Mouse (Mus musculus) liver, embryonic 16.5 days (tissue): ENCODE measurements around the gene Chsy1. TPM values are rescaled to one million over a fixed set of nuclear protein-coding genes. Genes with fewer than 3 reads are reported as not detected.

Source experiments
- ATAC-seq: fragments of 200-750 bp; cut with Nextera tagmentation; 2 replicates; pipeline ENCODE4 v1.8.0; 2017; ENCODE audit warnings: low read depth, mild to moderate bottlenecking, moderate number of reproducible peaks, moderate library complexity
- H3K27ac ChIP-seq: fragments of 300-500 bp; sonication (generic); 2 replicates; pipeline ENCODE4 v1.5.1; 2014; ENCODE audit warnings: mild to moderate bottlenecking, low read length
- H3K27me3 ChIP-seq: fragments of 300-500 bp; sonication (generic); 2 replicates; pipeline ENCODE4 v1.6.1; 2014; ENCODE audit warnings: low read depth, low read length, mixed read lengths; ENCODE audit not compliant: control insufficient read depth, insufficient read depth
- H3K36me3 ChIP-seq: fragments of 300-500 bp; sonication (generic); 2 replicates; pipeline ENCODE4 v1.6.1; 2014; ENCODE audit warnings: mild to moderate bottlenecking; ENCODE audit not compliant: control insufficient read depth, insufficient read depth
- H3K4me1 ChIP-seq: fragments of 300-500 bp; sonication (generic); 2 replicates; pipeline ENCODE4 v1.6.1; 2014; ENCODE audit warnings: low read depth, low read length, mixed read lengths; ENCODE audit not compliant: control insufficient read depth
- H3K4me2 ChIP-seq: fragments of 300-500 bp; sonication (generic); 2 replicates; pipeline ENCODE4 v1.6.1; 2014; ENCODE audit warnings: low read depth, low read length, mixed read lengths
- H3K4me3 ChIP-seq: fragments of 300-500 bp; sonication (generic); 2 replicates; pipeline ENCODE4 v1.5.1; 2014; ENCODE audit warnings: low read depth, mild to moderate bottlenecking, low read length
- H3K9ac ChIP-seq: fragments of 300-500 bp; sonication (generic); 2 replicates; pipeline ENCODE4 v1.6.1; 2014; ENCODE audit warnings: low read depth, low read length
- H3K9me3 ChIP-seq: fragments of 300-500 bp; sonication (generic); replicated peaks from 2 replicates; pipeline ENCODE4 v1.6.1; 2016; ENCODE audit warnings: low read length; ENCODE audit not compliant: control insufficient read depth
- WGBS: fragments of 180-500 bp; shearing (Covaris S2); extraction: QIAGEN DNeasy Blood & Tissue Kit; methylation state at CpG from one replicate; pipeline ENCODE4 v1.1.7; 2014; ENCODE audit not compliant: insufficient replicate concordance; 5-methylcytosine and 5-hydroxymethylcytosine counted together
- polyA plus RNA-seq: library from polyadenylated mRNA; unstranded; fragments of >200 nt; fragmentation: Nextera tagmentation; extraction: Ambion mirVana; gene quantifications from 2 replicates; pipeline ENCODE4 v1.2.1, GENCODE M21; 2015

Chsy1 gene
- polyA plus RNA-seq, 1 experiment from 2014 or later: 4.9 TPM

DNA sequence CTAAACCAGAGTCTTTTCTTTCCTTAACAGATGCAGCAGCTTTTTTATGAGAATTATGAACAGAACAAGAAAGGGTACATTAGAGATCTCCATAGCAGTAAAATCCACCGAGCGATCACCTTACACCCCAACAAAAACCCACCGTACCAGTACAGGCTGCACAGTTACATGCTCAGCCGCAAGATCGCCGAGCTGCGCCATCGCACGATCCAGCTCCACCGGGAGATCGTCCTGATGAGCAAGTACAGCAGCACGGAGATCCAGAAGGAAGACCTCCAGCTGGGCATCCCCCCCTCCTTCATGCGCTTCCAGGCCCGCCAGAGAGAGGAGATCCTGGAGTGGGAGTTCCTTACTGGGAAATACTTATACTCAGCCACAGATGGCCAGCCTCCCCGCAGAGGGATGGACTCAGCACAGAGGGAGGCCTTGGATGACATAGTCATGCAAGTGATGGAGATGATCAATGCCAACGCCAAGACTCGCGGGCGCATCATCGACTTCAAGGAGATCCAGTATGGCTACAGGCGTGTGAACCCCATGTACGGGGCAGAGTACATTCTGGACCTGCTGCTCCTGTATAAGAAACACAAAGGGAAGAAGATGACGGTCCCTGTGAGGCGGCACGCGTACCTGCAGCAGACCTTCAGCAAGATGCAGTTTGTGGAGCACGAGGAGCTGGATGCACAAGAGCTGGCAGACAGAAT, 61.6 kb downstream of the Chsy1 start:
- Histone ChIP-seq H3K4me3 (no peak overlapping the region), H3K27me3 (no peaks in the 10 kb centered on the region), H3K9me3 (no peaks in the 10 kb centered on the region), H3K27ac (no peak overlapping the region), H3K36me3 (peaks cover 15% of the 10 kb centered on the region), H3K4me1 (peaks cover 1% of the 10 kb centered on the region), H3K9ac (no peak overlapping the region), H3K4me2 (no peak overlapping the region)
- ATAC-seq: no peak
- 94% methylated on average over 27 of the region's 27 CpGs for WGBS

DNA sequence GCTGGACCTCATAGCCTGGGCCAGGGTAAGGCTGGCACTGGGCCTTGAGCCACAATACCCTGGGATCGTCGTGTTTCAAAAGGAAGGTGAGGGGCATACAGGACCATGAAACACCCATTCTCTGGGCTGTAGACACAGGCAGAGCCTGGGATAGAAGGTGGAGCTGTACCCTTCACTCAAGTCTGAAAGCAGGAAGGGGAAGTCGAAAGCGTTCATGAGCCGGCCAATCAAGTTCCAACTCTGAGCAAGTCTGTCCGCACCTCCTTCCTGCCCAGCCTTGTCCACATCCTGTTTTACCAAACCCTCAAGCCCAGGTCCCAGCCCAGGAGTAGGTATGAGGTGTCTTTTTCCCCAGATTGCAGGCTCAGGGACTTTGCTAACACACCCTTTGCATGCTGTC, 66.4 kb downstream of the Chsy1 start:
- Histone ChIP-seq H3K27ac (peak overlapping the region; percentile 26; the same call in 1 of the 2 replicates), H3K4me1 (peaks cover 15% of the 10 kb centered on the region), H3K4me2 (no peak overlapping the region), H3K4me3 (no peak overlapping the region), H3K36me3 (peaks cover 15% of the 10 kb centered on the region), H3K27me3 (no peaks in the 10 kb centered on the region), H3K9me3 (no peaks in the 10 kb centered on the region), H3K9ac (no peak overlapping the region)
- WGBS: 46% methylated on average over 6 of the region's 6 CpGs
- ATAC-seq: peak; percentile 22; the same call in 1 of the 2 replicates

DNA sequence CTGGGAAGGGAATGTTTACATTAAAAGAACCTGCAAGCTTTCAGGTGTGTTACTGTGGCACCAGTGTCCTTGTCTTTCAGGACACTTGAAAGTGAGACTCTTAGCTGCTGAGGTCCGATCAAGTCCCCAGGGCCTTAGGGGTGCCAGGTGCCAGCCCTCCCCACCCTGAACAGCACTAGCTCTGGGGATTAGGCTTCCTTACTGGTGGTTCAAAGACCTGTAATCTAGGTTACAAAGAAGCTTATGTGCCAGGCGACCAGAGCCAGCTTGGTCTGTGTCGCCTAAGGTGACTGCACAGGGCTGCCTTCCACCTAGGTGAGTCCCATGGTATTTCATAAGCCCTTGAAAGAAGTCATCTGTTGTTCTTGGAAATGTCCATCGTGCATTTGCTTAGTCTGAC, 66.9 kb downstream of the Chsy1 start:
- no peaks in the 10 kb centered on the region for H3K9me3 ChIP-seq
- 67% methylated on average over 4 of the region's 4 CpGs for WGBS
- no peak overlapping the region for H3K4me2 ChIP-seq
- H3K9ac ChIP-seq: no peak overlapping the region
- H3K4me3 ChIP-seq: no peak overlapping the region
- peaks cover 10% of the 10 kb centered on the region for H3K36me3 ChIP-seq
- H3K27ac ChIP-seq: peak overlapping the region; percentile 26; the same call in 1 of the 2 replicates
- ATAC-seq: no peak
- H3K4me1 ChIP-seq: peaks cover 15% of the 10 kb centered on the region
- H3K27me3 ChIP-seq: no peaks in the 10 kb centered on the region

DNA sequence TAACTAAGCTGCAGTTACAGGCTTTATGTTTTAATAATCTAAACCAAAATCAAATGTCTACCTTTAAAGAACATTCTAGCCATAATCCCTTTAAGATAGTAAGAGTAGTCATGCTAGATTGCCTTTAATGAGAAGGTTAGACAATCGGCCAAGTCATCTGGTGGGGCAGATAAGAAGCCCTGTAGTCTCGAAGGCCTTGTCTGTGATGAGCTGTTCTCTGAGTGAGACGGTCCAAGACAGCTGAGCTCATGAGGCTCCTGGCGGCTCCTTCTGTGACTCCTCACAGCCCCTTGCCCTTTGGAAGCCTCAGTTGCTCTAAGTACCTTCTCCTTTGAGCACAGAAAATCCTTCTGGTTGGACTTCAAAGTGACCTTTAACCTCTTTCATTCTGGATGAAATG, 67.6 kb downstream of the Chsy1 start:
- Histone ChIP-seq H3K4me3 (no peak overlapping the region), H3K27me3 (no peaks in the 10 kb centered on the region), H3K27ac (no peak overlapping the region), H3K36me3 (peaks cover 7% of the 10 kb centered on the region), H3K4me2 (no peak overlapping the region), H3K4me1 (peaks cover 15% of the 10 kb centered on the region), H3K9ac (no peak overlapping the region), H3K9me3 (no peaks in the 10 kb centered on the region)
- ATAC-seq: peak; percentile 70
- WGBS: 30% methylated on average over 4 of the region's 4 CpGs

DNA sequence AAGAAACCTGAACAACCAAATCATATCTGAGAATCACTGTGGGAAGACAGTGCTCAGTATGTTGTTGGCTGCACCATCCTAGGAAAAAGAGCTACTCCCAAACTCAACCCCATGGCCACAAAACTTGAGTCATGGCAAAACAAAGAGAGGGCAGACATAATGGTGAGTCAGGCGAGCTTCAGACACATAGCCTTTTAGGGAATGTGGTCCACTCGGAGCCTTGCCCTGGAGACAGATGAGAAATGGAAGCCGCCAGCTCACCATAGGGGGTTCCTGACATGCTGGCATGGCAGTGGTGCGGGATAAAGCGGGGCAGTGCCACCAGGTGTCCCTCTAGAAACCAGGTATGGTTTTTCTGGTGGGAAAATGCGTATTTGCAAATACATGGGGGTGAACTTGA, 68.8 kb downstream of the Chsy1 start:
- no peak overlapping the region for H3K4me2 ChIP-seq
- H3K4me3 ChIP-seq: no peak overlapping the region
- H3K27ac ChIP-seq: no peak overlapping the region
- H3K4me1 ChIP-seq: peaks cover 15% of the 10 kb centered on the region
- no peak overlapping the region for H3K9ac ChIP-seq
- no peaks in the 10 kb centered on the region for H3K27me3 ChIP-seq
- H3K9me3 ChIP-seq: no peaks in the 10 kb centered on the region
- no peak for ATAC-seq
- whole genome bisulfite sequencing: 76% methylated on average over 6 of the region's 6 CpGs
- H3K36me3 ChIP-seq: peaks cover 7% of the 10 kb centered on the region

DNA sequence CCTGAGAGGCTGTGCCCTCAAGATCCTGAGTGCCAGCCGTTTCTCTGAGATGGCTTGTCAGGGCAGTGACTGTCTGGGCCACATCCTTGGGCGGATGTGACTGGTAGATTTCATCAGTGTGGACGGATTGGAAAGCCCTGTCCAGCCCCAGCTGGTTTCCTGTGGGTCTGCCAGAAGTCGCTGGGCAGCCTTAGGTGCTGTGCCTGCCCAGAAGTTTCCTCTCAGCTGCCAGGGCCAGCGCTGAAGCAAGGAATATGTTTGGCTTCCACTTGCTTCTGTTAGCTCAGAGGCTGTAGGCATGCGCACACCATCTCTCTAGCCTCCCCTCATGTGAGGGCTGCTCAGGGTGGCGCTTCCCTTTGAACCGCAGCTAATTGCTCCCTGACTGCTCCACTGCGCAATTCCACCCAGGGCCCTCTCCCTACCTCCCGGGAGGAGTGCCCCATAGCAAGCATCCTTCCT, 69.8 kb downstream of the Chsy1 start:
- Histone ChIP-seq H3K4me1 (peaks cover 18% of the 10 kb centered on the region), H3K27me3 (no peaks in the 10 kb centered on the region)
- WGBS: 27% methylated on average over 10 of the region's 10 CpGs

DNA sequence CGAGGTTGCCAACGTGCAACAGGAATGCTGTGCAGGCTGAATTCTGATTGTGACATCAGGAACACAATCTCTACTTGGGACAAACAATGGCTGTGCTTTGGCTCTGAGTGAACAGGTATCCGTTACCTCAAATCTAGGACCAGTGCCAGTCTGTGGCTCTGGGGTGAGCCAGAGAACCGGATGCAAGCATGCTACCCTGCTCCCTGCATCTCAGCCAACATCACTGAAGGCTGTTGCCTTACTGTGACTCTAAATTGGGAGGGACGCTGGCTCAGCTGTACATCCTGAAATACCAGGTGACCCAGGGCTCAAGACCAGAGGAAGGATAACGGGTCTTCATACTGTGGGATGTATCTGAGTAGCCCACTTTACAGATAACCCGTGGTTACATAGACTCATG, 70.4 kb downstream of the Chsy1 start:
- no peak overlapping the region for H3K4me3 ChIP-seq
- no peaks in the 10 kb centered on the region for H3K9me3 ChIP-seq
- no peak overlapping the region for H3K9ac ChIP-seq
- peaks cover 18% of the 10 kb centered on the region for H3K4me1 ChIP-seq
- no peaks in the 10 kb centered on the region for H3K27me3 ChIP-seq
- H3K27ac ChIP-seq: no peak overlapping the region
- peaks cover under 1% of the 10 kb centered on the region; the same call in 1 of the 2 replicates for H3K36me3 ChIP-seq
- no peak overlapping the region for H3K4me2 ChIP-seq
- 54% methylated on average over 7 of the region's 7 CpGs for WGBS
- no peak for ATAC-seq

More for the DNA sequence above, 69.8 kb downstream of the Chsy1 start:
- Histone ChIP-seq H3K9ac (no peak overlapping the region), H3K4me2 (no peak overlapping the region), H3K36me3 (peaks cover 5% of the 10 kb centered on the region), H3K27ac (no peak overlapping the region), H3K4me3 (no peak overlapping the region), H3K9me3 (no peaks in the 10 kb centered on the region)
- ATAC-seq: no peak

DNA sequence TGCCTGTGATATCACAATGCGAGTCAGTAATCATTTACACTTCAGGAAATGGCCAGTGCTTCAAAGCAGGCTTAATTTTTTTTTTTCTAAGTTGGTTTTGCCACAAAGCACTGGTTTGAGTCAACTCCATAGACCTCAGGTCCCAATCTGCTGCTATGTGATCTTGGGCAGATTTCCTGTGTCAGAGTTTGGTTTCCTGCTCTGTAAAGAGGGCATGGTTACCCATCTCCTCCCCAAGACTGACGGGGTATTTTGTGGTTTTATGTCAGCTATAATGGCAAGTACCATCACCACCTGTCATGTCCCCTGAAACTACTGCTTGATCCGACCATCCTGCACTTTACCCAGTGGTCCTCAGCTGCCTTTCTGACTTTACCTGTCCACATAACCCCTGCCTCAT, 70.9 kb downstream of the Chsy1 start:
- no peak for ATAC-seq
- WGBS: 11% methylated on average over 3 of the region's 3 CpGs
- Histone ChIP-seq H3K27me3 (no peaks in the 10 kb centered on the region), H3K4me3 (no peak overlapping the region), H3K27ac (no peak overlapping the region), H3K4me2 (no peak overlapping the region), H3K4me1 (peaks cover 18% of the 10 kb centered on the region), H3K9me3 (no peaks in the 10 kb centered on the region), H3K36me3 (no peaks in the 10 kb centered on the region), H3K9ac (no peak overlapping the region)

DNA sequence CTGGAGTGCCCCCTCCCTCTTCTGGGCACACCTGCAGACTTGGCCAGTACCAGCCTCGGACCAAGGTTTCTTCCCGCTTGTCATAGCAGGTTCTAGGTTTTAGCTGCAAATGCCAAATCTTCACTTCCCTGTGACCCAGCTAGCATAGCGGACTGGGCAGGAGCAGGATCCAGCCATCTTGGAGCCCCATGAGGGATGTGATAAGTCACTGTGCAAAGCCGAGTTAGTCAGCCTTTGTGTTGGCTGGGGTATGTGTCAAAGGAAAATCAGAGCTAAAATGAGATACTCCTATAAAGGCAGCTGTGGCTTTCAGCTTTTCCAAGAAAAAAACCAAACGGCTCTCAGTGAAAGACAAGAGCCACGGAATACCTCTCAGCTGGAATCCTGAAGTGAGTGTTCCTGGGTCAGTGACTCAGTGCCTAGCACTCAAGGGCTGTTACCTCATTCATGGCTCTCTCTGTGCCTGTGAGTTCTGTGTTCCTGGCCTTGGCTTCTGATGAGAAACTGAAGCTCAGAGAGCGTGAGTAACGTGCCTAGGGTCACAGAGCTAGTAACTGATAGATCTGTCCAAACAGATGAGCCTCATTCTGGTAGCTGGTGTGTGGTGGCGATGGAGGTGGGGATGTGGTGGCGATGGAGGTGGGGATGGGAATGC, 71.5 kb downstream of the Chsy1 start:
- no peaks in the 10 kb centered on the region for H3K9me3 ChIP-seq
- no peak overlapping the region for H3K9ac ChIP-seq
- H3K27me3 ChIP-seq: no peaks in the 10 kb centered on the region
- peaks cover 18% of the 10 kb centered on the region for H3K4me1 ChIP-seq
- no peak overlapping the region for H3K4me2 ChIP-seq
- H3K4me3 ChIP-seq: no peak overlapping the region
- 72% methylated on average over 10 of the region's 10 CpGs for WGBS
- no peaks in the 10 kb centered on the region for H3K36me3 ChIP-seq
- ATAC-seq: no peak
- no peak overlapping the region for H3K27ac ChIP-seq
